In genomic region chr7:43791591-43791990, GRCm38 (mm10) we compare ENCODE assay signal across 21 mouse cellular contexts. TPM values are rescaled to one million over a fixed set of nuclear protein-coding genes. Genes with fewer than 3 reads are reported as not detected.
DNase-seq lines count a peak whose midpoint lies in the region; ATAC-seq and TF ChIP-seq lines count a peak whose summit lies in the region.
"Had no signal": no experiment of that assay in that cellular context is flagged by ENCODE, and none has a peak within 500 bp of the region (broad histone marks: within the 10 kb centered on the region; RNA-seq: fewer than 3 reads in every experiment).

TSS of gene Klk9 (plus strand) at chr7:43791891.

- peaks cover 9% of the 10 kb centered on the region for H3K4me1 ChIP-seq in embryonic facial prominence, embryonic 15.5 days
- H3K4me1 ChIP-seq in embryonic facial prominence, embryonic 10.5 days = peaks cover 7% of the 10 kb centered on the region
- H3K4me1 ChIP-seq in lung, adult 2 months (ENCODE audit: control insufficient read depth, insufficient read depth, low read length) = peaks cover 3% of the 10 kb centered on the region
- peaks cover 2% of the 10 kb centered on the region; the same call in 1 of the 2 replicates for H3K4me1 ChIP-seq in stomach, postnatal 0 days (replicated peaks; ENCODE audit: control insufficient read depth, insufficient read depth)
- H3K4me1 ChIP-seq in kidney, embryonic 14.5 days (ENCODE audit: control insufficient read depth, insufficient read depth, low read length) = peaks cover 6% of the 10 kb centered on the region

- H3K4me2 ChIP-seq in embryonic facial prominence, embryonic 15.5 days (replicated peaks) = no peak within 1 kb of the TSS
- H3K4me2 ChIP-seq in stomach, postnatal 0 days (replicated peaks; ENCODE audit: low read depth) = no peak within 1 kb of the TSS
- no peak within 1 kb of the TSS for H3K4me2 ChIP-seq in kidney, embryonic 14.5 days (replicated peaks; ENCODE audit: low read depth, low read length)

- TF ChIP-seq POLR2A in lung, adult 2 months (IDR thresholded peaks at IDR 0.05; ENCODE audit: borderline replicate concordance, extremely low read depth, low read depth, low read length) = no peak

- peaks cover 10% of the 10 kb centered on the region for H3K27me3 ChIP-seq in embryonic facial prominence, embryonic 15.5 days
- H3K27me3 ChIP-seq in embryonic facial prominence, embryonic 10.5 days (replicated peaks; ENCODE audit: low read depth, poor library complexity, severe bottlenecking) = peaks cover 16% of the 10 kb centered on the region
- H3K27me3 ChIP-seq in stomach, postnatal 0 days (ENCODE audit: control insufficient read depth, insufficient read depth, low read length) = no peaks in the 10 kb centered on the region
- H3K27me3 ChIP-seq in kidney, embryonic 14.5 days (ENCODE audit: control insufficient read depth, insufficient read depth, low read length) = peaks cover 7% of the 10 kb centered on the region; the same call in 1 of the 2 replicates

- H3K4me3 ChIP-seq in embryonic facial prominence, embryonic 15.5 days (replicated peaks) = no peak within 1 kb of the TSS
- no peak within 1 kb of the TSS for H3K4me3 ChIP-seq in embryonic facial prominence, embryonic 10.5 days
- H3K4me3 ChIP-seq in lung, adult 2 months (replicated peaks; ENCODE audit: extremely low read depth, low read depth, low read length) = no peak within 1 kb of the TSS
- no peak within 1 kb of the TSS for H3K4me3 ChIP-seq in stomach, postnatal 0 days (ENCODE audit: low read depth, low read length)
- H3K4me3 ChIP-seq in kidney, embryonic 14.5 days (ENCODE audit: low read length) = no peak within 1 kb of the TSS

- no peak for TF ChIP-seq EP300 in stomach, postnatal 0 days (optimal IDR thresholded peaks at IDR 0.05)

- no peaks in the 10 kb centered on the region for H3K36me3 ChIP-seq in embryonic facial prominence, embryonic 15.5 days
- H3K36me3 ChIP-seq in embryonic facial prominence, embryonic 10.5 days (replicated peaks) = no peaks in the 10 kb centered on the region
- no peaks in the 10 kb centered on the region for H3K36me3 ChIP-seq in stomach, postnatal 0 days (ENCODE audit: control insufficient read depth, insufficient read depth, low read length)
- no peaks in the 10 kb centered on the region for H3K36me3 ChIP-seq in kidney, embryonic 14.5 days (ENCODE audit: control insufficient read depth, insufficient read depth, low read length)
- H3K36me3 ChIP-seq: G1E had no signal

- no peak for ATAC-seq in embryonic facial prominence, embryonic 15.5 days (ENCODE audit: insufficient number of reproducible peaks, low FRiP score, low TSS enrichment, low read depth)
- ATAC-seq in stomach, postnatal 0 days (ENCODE audit: low FRiP score, low TSS enrichment) = no peak
- no peak for ATAC-seq in kidney, embryonic 14.5 days (ENCODE audit: low FRiP score, low TSS enrichment)
- ATAC-seq: activated CD4-positive, CD25-positive, alpha-beta regulatory T cell, adult 4 months; CD4-positive, CD25-positive, alpha-beta regulatory T cell, adult 4 months; Patski had no signal

- WGBS in embryonic facial prominence, embryonic 15.5 days = 67% methylated on average over 7 of the region's 7 CpGs
- WGBS in embryonic facial prominence, embryonic 10.5 days = 72% methylated on average over 7 of the region's 7 CpGs
- 70% methylated on average over 7 of the region's 7 CpGs for WGBS in lung, adult 2 months
- 64% methylated on average over 7 of the region's 7 CpGs for WGBS in stomach, postnatal 0 days
- 75% methylated on average over 7 of the region's 7 CpGs for WGBS in kidney, embryonic 14.5 days

- TF ChIP-seq CTCF in lung, adult 2 months (IDR thresholded peaks at IDR 0.05; ENCODE audit: insufficient read depth, low read length) = no peak
- TF ChIP-seq CTCF in stomach, postnatal 0 days (IDR thresholded peaks at IDR 0.05; ENCODE audit: low read depth) = no peak

- DNase-seq in embryonic facial prominence, embryonic 10.5 days (ENCODE audit: low spot score) = no peak
- no peak for DNase-seq in lung, adult 2 months
- no peak for DNase-seq in lung, postnatal 25 days (ENCODE audit: low spot score)
- no peak for DNase-seq in stomach, postnatal 0 days (ENCODE audit: low spot score)
- DNase-seq: adrenal gland, adult 2 months; adrenal gland, adult 8-10 months; adrenal gland, postnatal 10 days; adrenal gland, postnatal 14 days; adrenal gland, postnatal 25 days; adrenal gland, postnatal 36 days; B cell, adult 2 months; cerebellum, adult 11 months; cerebellum, adult 11-12 months; cerebellum, adult 18-20 months had no signal

- H3K9ac ChIP-seq in embryonic facial prominence, embryonic 15.5 days = no peak within 1 kb of the TSS
- no peak within 1 kb of the TSS for H3K9ac ChIP-seq in stomach, postnatal 0 days (ENCODE audit: low read length)
- no peak within 1 kb of the TSS for H3K9ac ChIP-seq in kidney, embryonic 14.5 days (ENCODE audit: low read depth, low read length)

- peak within 1 kb of the TSS; percentile 48 for H3K27ac ChIP-seq in embryonic facial prominence, embryonic 15.5 days (replicated peaks)
- no peak within 1 kb of the TSS for H3K27ac ChIP-seq in embryonic facial prominence, embryonic 10.5 days (replicated peaks)
- peak within 1 kb of the TSS; percentile 56 for H3K27ac ChIP-seq in stomach, postnatal 0 days (replicated peaks)
- no peak within 1 kb of the TSS for H3K27ac ChIP-seq in kidney, embryonic 14.5 days (ENCODE audit: low read depth, low read length)

- H3K9me3 ChIP-seq in embryonic facial prominence, embryonic 15.5 days (replicated peaks) = no peaks in the 10 kb centered on the region
- H3K9me3 ChIP-seq in embryonic facial prominence, embryonic 10.5 days = no peaks in the 10 kb centered on the region
- H3K9me3 ChIP-seq in stomach, postnatal 0 days (ENCODE audit: control insufficient read depth, low read length) = no peaks in the 10 kb centered on the region
- H3K9me3 ChIP-seq in kidney, embryonic 14.5 days (ENCODE audit: control insufficient read depth, low read length) = no peaks in the 10 kb centered on the region
- H3K9me3 ChIP-seq: G1E had no signal

RNA-seq across cellular contexts. Expression of gene Klk9, which starts in this region (rescaled TPM):
- 3.8 and 6.7 TPM in 2 replicates for polyA plus RNA-seq in embryonic facial prominence, embryonic 15.5 days (2015; fragmentation: Nextera tagmentation; extraction: Ambion mirVana)
- polyA plus RNA-seq in embryonic facial prominence, embryonic 10.5 days (2016; fragmentation: Nextera tagmentation; extraction: Ambion mirVana) = 0.10 and 0.16 TPM in 2 replicates
- polyA plus RNA-seq in lung, adult 2 months (2012; rRNA removed) = 11.6 TPM in 1 of 2 replicates, not detected in the other
- 101 and 118 TPM in 2 replicates for polyA plus RNA-seq in stomach, postnatal 0 days (2015; fragmentation: Nextera tagmentation; extraction: Ambion mirVana)
- polyA plus RNA-seq in kidney, embryonic 14.5 days (2014; fragmentation: Nextera tagmentation; extraction: Ambion mirVana) = 0.26 TPM in 1 of 2 replicates, not detected in the other
- polyA plus RNA-seq: activated CD4-positive, CD25-positive, alpha-beta regulatory T cell, adult 4 months; adrenal gland, adult 2 months; brain, embryonic 14.5 days; CD4-positive, CD25-positive, alpha-beta regulatory T cell, adult 4 months; G1E; Patski had no signal

Comparison
In these comparisons a context has a peak if more than half of its experiments do, and no peak if none do; other contexts are left out.
1. H3K27ac ChIP-seq: peak in embryonic facial prominence, embryonic 15.5 days (single experiment) and stomach, postnatal 0 days (single experiment); none in embryonic facial prominence, embryonic 10.5 days (single experiment) and kidney, embryonic 14.5 days (single experiment).